Mouse (Mus musculus) embryonic facial prominence, embryonic 10.5 days (tissue): ENCODE results near the gene Ntm. TPM values are rescaled to one million over a fixed set of nuclear protein-coding genes. Genes with fewer than 3 reads are reported as not detected.
A peak's percentile ranks its signal among the peaks of the same experiment; 100 is the strongest.

Experiments
- DNase-seq: peaks from one replicate; pipeline ENCODE4 v3.0.0-alpha.2; 2017; ENCODE audit warnings: low spot score
- H3K27ac ChIP-seq: fragments of 300-500 bp; sonication (generic); replicated peaks from 2 replicates; pipeline ENCODE4 v1.5.1; 2016; ENCODE audit warnings: mild to moderate bottlenecking
- H3K27me3 ChIP-seq: fragments of 300-500 bp; sonication (generic); replicated peaks from 2 replicates; pipeline ENCODE4 v1.6.1; 2016; ENCODE audit warnings: low read depth, mild to moderate bottlenecking; ENCODE audit not compliant: poor library complexity, severe bottlenecking
- H3K36me3 ChIP-seq: fragments of 300-500 bp; sonication (generic); replicated peaks from 2 replicates; pipeline ENCODE4 v1.6.1; 2016; ENCODE audit warnings: mild to moderate bottlenecking, moderate library complexity
- H3K4me1 ChIP-seq: fragments of 300-500 bp; sonication (generic); 2 replicates; pipeline ENCODE4 v1.6.1; 2016
- H3K4me3 ChIP-seq: fragments of 300-500 bp; sonication (generic); 2 replicates; pipeline ENCODE4 v1.5.1; 2016; ENCODE audit warnings: mild to moderate bottlenecking, moderate library complexity
- H3K9me3 ChIP-seq: fragments of 300-500 bp; sonication (generic); 2 replicates; pipeline ENCODE4 v1.6.1; 2016; ENCODE audit warnings: mild to moderate bottlenecking
- WGBS: fragments of 180-500 bp; shearing (Covaris S2); methylation state at CpG from one replicate; pipeline ENCODE4 v1.1.7; 2016; 5-methylcytosine and 5-hydroxymethylcytosine counted together
- polyA plus RNA-seq: library from polyadenylated mRNA; unstranded; fragments of >200 nt; fragmentation: Nextera tagmentation; extraction: Ambion mirVana; gene quantifications from 2 replicates; pipeline ENCODE4 v1.2.1, GENCODE M21; 2016

The Ntm gene
- 8.1 and 9.1 TPM in 2 replicates for polyA plus RNA-seq

- Histone ChIP-seq H3K4me3 (peak within 1 kb of the TSS; percentile 60), H3K27me3 (peaks cover 62% of the 10 kb centered on the region), H3K36me3 (no peaks in the 10 kb centered on the region), H3K9me3 (no peaks in the 10 kb centered on the region), H3K27ac (no peak within 1 kb of the TSS), H3K4me1 (peaks cover 26% of the 10 kb centered on the region)
- DNase-seq = peak; percentile 58
- 17% methylated on average over 8 of the region's 8 CpGs for WGBS
Measured at GRCm38 (mm10) chr9:29962978-29963377, at the start of gene Ntm. Ntm (minus strand) TSS chr9:29963141.

GRCm38 (mm10) chr9:30005701-30006100, 42.8 kb upstream of the Ntm start:
- Histone ChIP-seq H3K27me3 (0 out of 2 replicates have a peak, but pooled peaks cover under 1% of the 10 kb centered on the region), H3K9me3 (no peaks in the 10 kb centered on the region), H3K36me3 (no peaks in the 10 kb centered on the region), H3K4me3 (no peak overlapping the region), H3K27ac (no peak overlapping the region), H3K4me1 (no peaks in the 10 kb centered on the region)
- no peak for DNase-seq
- WGBS = 83% methylated on average over 8 of the region's 8 CpGs

DNA sequence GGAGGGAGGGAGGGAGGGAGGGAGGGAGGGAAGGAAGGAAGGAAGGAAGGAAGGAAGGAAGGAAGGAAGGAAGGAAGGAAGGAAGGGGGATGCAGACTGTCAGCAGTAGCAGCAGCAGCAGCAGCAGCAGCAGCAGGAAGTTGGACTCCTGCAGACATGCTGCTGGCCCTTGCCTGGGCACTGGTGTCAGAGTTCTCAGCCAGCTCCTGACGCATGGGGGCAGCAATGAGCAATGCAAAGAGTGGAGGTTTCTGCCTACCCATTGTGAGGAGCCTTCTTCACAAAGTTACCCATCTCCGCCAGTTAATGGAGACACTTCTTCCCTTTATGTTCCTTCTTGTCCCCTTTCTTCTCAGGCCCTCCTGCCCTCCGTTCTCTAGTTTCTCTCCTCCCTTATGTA, 40.7 kb upstream of the Ntm start:
- WGBS = 18% methylated on average over 3 of the region's 3 CpGs
- no peaks in the 10 kb centered on the region for H3K4me1 ChIP-seq
- H3K9me3 ChIP-seq = no peaks in the 10 kb centered on the region
- no peak overlapping the region for H3K4me3 ChIP-seq
- H3K27ac ChIP-seq = no peak overlapping the region
- no peaks in the 10 kb centered on the region for H3K36me3 ChIP-seq
- peak; percentile 82 for DNase-seq
- no peaks in the 10 kb centered on the region for H3K27me3 ChIP-seq

GRCm38 (mm10) chr9:29981177-29981915, 18.4 kb upstream of the Ntm start:
- H3K9me3 ChIP-seq = no peaks in the 10 kb centered on the region
- no peak for DNase-seq
- no peak overlapping the region for H3K27ac ChIP-seq
- H3K4me1 ChIP-seq = no peaks in the 10 kb centered on the region
- WGBS = 82% methylated on average over 5 of the region's 5 CpGs
- H3K27me3 ChIP-seq = no peaks in the 10 kb centered on the region
- H3K4me3 ChIP-seq = no peak overlapping the region
- H3K36me3 ChIP-seq = no peaks in the 10 kb centered on the region

- H3K36me3 ChIP-seq = no peaks in the 10 kb centered on the region
- 2% methylated on average over 38 of the region's 38 CpGs for WGBS
- no peak overlapping the region for H3K27ac ChIP-seq
- H3K4me1 ChIP-seq = peaks cover 24% of the 10 kb centered on the region
- peak; percentile 60 for DNase-seq
- H3K4me3 ChIP-seq = peak overlapping the region; percentile 60
- peaks cover 59% of the 10 kb centered on the region for H3K27me3 ChIP-seq
- H3K9me3 ChIP-seq = no peaks in the 10 kb centered on the region
Measured at GRCm38 (mm10) chr9:29961954-29962867, 730 bp downstream of the Ntm start.

- 45% methylated on average over 2 of the region's 2 CpGs for WGBS
Measured at GRCm38 (mm10) chr9:29961512-29961911, 1.4 kb downstream of the Ntm start.

GRCm38 (mm10) chr9:29960741-29961140, 2.2 kb downstream of the Ntm start:
- WGBS = 75% methylated on average over 5 of the region's 5 CpGs
- DNase-seq = no peak
- H3K27ac ChIP-seq = no peak overlapping the region
- H3K36me3 ChIP-seq = no peaks in the 10 kb centered on the region
- peaks cover 62% of the 10 kb centered on the region for H3K27me3 ChIP-seq
- peaks cover 24% of the 10 kb centered on the region for H3K4me1 ChIP-seq
- H3K4me3 ChIP-seq = no peak overlapping the region
- H3K9me3 ChIP-seq = no peaks in the 10 kb centered on the region

More at GRCm38 (mm10) chr9:29961512-29961911, 1.4 kb downstream of the Ntm start:
- Histone ChIP-seq H3K27ac (no peak overlapping the region), H3K27me3 (peaks cover 62% of the 10 kb centered on the region), H3K9me3 (no peaks in the 10 kb centered on the region), H3K4me3 (peak overlapping the region; percentile 60), H3K36me3 (no peaks in the 10 kb centered on the region), H3K4me1 (peaks cover 24% of the 10 kb centered on the region)
- no peak for DNase-seq

DNA sequence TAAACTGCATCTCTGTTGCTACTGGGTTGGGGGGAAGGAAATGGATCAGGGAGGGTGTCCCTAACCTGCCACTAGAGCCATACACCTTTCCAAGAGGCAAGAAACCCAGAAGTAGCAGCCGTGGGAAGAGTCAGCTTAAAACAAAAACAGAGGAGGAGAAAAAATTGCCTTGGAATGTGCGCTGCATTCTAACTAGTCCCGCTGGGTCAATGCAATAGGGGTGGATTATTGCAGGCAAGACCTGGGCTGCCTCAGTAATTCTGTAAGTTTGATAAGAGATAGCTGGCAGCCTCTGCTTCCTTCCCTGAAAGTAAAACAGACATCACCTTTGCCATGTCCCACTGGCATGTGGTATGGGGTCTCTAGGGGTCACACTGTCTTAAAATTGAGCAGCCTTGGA, 2.7 kb downstream of the Ntm start:
- H3K36me3 ChIP-seq = no peaks in the 10 kb centered on the region
- peaks cover 24% of the 10 kb centered on the region for H3K4me1 ChIP-seq
- no peaks in the 10 kb centered on the region for H3K9me3 ChIP-seq
- H3K27ac ChIP-seq = no peak overlapping the region
- H3K4me3 ChIP-seq = no peak overlapping the region
- no peak for DNase-seq
- H3K27me3 ChIP-seq = peaks cover 62% of the 10 kb centered on the region
- WGBS = 28% methylated on average over 3 of the region's 3 CpGs

- no peaks in the 10 kb centered on the region for H3K9me3 ChIP-seq
- H3K4me3 ChIP-seq = no peak overlapping the region
- H3K27ac ChIP-seq = no peak overlapping the region
- 71% methylated on average over 5 of the region's 5 CpGs for WGBS
- peaks cover 13% of the 10 kb centered on the region for H3K4me1 ChIP-seq
- H3K27me3 ChIP-seq = peaks cover 33% of the 10 kb centered on the region
- no peaks in the 10 kb centered on the region for H3K36me3 ChIP-seq
- DNase-seq = no peak
Measured at GRCm38 (mm10) chr9:29956936-29957335, 6.0 kb downstream of the Ntm start.

DNA sequence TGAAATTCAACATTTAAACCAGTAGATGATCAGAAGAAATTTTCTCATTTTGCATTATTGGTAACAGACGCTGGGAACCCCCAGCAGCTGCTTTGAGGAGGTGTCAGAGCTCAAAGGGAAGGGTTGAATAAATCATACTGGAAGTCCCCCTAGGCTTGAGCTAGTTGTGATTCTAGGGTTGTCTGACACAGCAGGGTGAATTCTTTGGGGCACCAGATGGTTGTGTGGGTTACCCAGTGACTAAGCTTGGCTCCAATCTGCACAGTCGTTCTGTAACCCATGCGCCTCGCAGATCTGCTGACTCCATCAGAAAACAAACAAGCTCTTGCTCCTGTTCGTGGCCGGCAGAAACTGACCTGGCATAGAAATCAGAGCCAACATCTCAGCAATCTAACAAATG, 8.9 kb downstream of the Ntm start:
- no peak for DNase-seq
- Histone ChIP-seq H3K27ac (no peak overlapping the region), H3K36me3 (no peaks in the 10 kb centered on the region), H3K9me3 (no peaks in the 10 kb centered on the region), H3K27me3 (0 out of 2 replicates have a peak, but pooled peaks cover 4% of the 10 kb centered on the region), H3K4me3 (no peak overlapping the region), H3K4me1 (no peaks in the 10 kb centered on the region)
- WGBS = 79% methylated on average over 6 of the region's 6 CpGs

- H3K27me3 ChIP-seq = no peaks in the 10 kb centered on the region
- no peak overlapping the region for H3K4me3 ChIP-seq
- H3K9me3 ChIP-seq = no peaks in the 10 kb centered on the region
- 82% methylated on average over 3 of the region's 3 CpGs for WGBS
- H3K36me3 ChIP-seq = no peaks in the 10 kb centered on the region
- H3K27ac ChIP-seq = no peak overlapping the region
- no peak for DNase-seq
- H3K4me1 ChIP-seq = no peaks in the 10 kb centered on the region
Measured at GRCm38 (mm10) chr9:29949041-29949440, 13.9 kb downstream of the Ntm start.

DNA sequence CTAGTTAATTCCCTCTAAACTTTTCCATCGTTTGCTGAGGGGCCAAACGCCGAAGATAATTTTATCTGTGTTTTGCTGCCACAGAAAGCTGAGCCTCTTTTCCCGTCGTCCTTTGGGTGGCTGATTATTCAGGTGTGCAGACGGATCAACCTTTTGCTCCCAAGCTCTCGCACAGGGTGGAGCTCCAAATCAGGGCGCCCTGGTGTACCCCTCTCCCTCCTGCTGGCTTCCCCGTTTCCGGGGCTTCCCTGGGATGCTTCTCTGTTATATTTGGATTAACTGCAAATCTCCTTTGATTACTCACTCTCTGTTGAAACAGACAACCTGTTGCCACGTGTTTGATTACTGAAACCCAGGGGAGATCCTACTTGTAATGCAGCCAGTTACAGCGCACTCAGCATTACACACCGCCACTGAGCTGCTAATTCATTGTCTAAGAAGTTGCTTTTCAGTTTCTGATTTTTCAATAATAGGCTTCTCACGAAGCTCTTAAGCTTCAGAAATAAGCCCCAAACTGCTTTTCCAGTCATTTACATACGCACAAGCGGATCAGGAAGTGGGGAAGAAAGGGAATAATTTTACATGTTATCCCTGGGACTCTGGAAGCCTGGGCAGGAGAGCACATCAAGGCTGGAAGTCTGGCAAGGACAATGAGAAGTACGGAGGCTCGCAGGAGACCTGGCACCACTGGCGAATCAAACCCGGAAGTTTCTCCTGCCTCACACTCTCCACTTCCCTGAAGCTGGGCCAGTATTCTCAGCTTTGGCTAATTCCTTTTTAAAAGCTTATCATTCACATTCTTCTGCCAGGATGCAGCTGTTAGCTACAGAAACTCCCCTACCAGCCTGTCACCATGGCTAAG, 19.5 kb downstream of the Ntm start:
- peak overlapping the region; percentile 38 for H3K4me3 ChIP-seq
- peak; percentile 33 for DNase-seq
- H3K4me1 ChIP-seq = peaks cover 10% of the 10 kb centered on the region; the same call in 1 of the 2 replicates
- no peaks in the 10 kb centered on the region for H3K36me3 ChIP-seq
- 0 out of 2 replicates have a peak overlapping the region, but pooled peaks have one; percentile 51 for H3K27ac ChIP-seq
- no peaks in the 10 kb centered on the region for H3K9me3 ChIP-seq
- peaks cover 15% of the 10 kb centered on the region for H3K27me3 ChIP-seq
- WGBS = 22% methylated on average over 20 of the region's 20 CpGs
